Mouse (Mus musculus) liver, embryonic 14.5 days (tissue): ENCODE data around the gene Abhd17c. TPM values are rescaled to one million over a fixed set of nuclear protein-coding genes. Genes with fewer than 3 reads are reported as not detected.

Experiments
- ATAC-seq: fragments of 200-750 bp; cut with Nextera tagmentation; 2 replicates; pipeline ENCODE4 v1.8.0; 2017; ENCODE audit warnings: moderate number of reproducible peaks, mild to moderate bottlenecking, moderate library complexity; ENCODE audit not compliant: insufficient read depth
- DNase-seq, 3 experiments: peaks; one replicate each; pipeline ENCODE4 v3.0.0-alpha.2; 2012 to 2013; ENCODE audit warnings: low read depth in 3 of 3, low spot score in 3 of 3
- H3K27ac ChIP-seq: fragments of 300-500 bp; sonication (generic); 2 replicates; pipeline ENCODE4 v1.5.1; 2014; ENCODE audit warnings: moderate library complexity, mild to moderate bottlenecking, control low read depth, inconsistent platforms
- H3K27me3 ChIP-seq: fragments of 300-500 bp; sonication (generic); 2 replicates; pipeline ENCODE4 v1.6.1; 2014; ENCODE audit warnings: mild to moderate bottlenecking, low read length, moderate library complexity; ENCODE audit not compliant: control insufficient read depth, insufficient read depth
- H3K36me3 ChIP-seq: fragments of 300-500 bp; sonication (generic); replicated peaks from 2 replicates; pipeline ENCODE4 v1.6.1; 2014; ENCODE audit warnings: low read depth; ENCODE audit not compliant: control insufficient read depth, insufficient read depth
- H3K4me1 ChIP-seq, 2 experiments: fragments of 200-500 bp in 1 of 2; fragments of 300-500 bp in 1 of 2; sonication (generic) in 1 of 2; replicated peaks; 2 replicates each; pipeline ENCODE4 v1.6.1; 2012 to 2014; ENCODE audit warnings: antibody characterized with exemption in 1 of 2, inconsistent platforms in 1 of 2, low read length in 1 of 2; ENCODE audit not compliant: control insufficient read depth in 2 of 2, insufficient read depth in 2 of 2
- H3K4me2 ChIP-seq: fragments of 300-500 bp; sonication (generic); 2 replicates; pipeline ENCODE4 v1.6.1; 2014; ENCODE audit warnings: low read depth, mild to moderate bottlenecking, control low read depth, moderate library complexity
- H3K4me3 ChIP-seq, 2 experiments: fragments of 200-500 bp in 1 of 2; fragments of 300-500 bp in 1 of 2; sonication (generic) in 1 of 2; 2 replicates each; pipeline ENCODE4 v1.5.1; 2012 to 2014; ENCODE audit warnings: low read depth in 2 of 2, low read length in 2 of 2, mild to moderate bottlenecking in 2 of 2, control low read depth in 1 of 2, inconsistent platforms in 1 of 2, moderate library complexity in 1 of 2; ENCODE audit not compliant: insufficient read depth in 1 of 2
- H3K9ac ChIP-seq: fragments of 300-500 bp; sonication (generic); replicated peaks from 2 replicates; pipeline ENCODE4 v1.6.1; 2014; ENCODE audit warnings: mild to moderate bottlenecking, control low read depth, moderate library complexity
- H3K9me3 ChIP-seq: fragments of 300-500 bp; sonication (generic); 2 replicates; pipeline ENCODE4 v1.6.1; 2016; ENCODE audit warnings: low read length, mixed read lengths; ENCODE audit not compliant: control insufficient read depth
- CTCF ChIP-seq: IDR thresholded peaks from 2 replicates; pipeline ENCODE4 v1.5.1; 2016; ENCODE audit warnings: antibody characterized with exemption, low read depth, control low read depth
- EP300 ChIP-seq: IDR thresholded peaks from 2 replicates; pipeline ENCODE4 v1.6.1; 2016; ENCODE audit warnings: antibody characterized with exemption, low read depth
- WGBS: fragments of 180-500 bp; shearing (Covaris S2); extraction: QIAGEN DNeasy Blood & Tissue Kit; methylation state at CpG from one replicate; pipeline ENCODE4 v1.1.7; 2014; ENCODE audit not compliant: insufficient replicate concordance; 5-methylcytosine and 5-hydroxymethylcytosine counted together
- polyA plus RNA-seq, 2 experiments: library from polyadenylated mRNA; depleted of rRNA in 1 of 2; stranded (reverse) in 1 of 2; unstranded in 1 of 2; fragments of >200 nt; fragmentation: Nextera tagmentation in 1 of 2; extraction: Ambion mirVana in 1 of 2; gene quantifications; 2 replicates each; pipeline versions ENCODE4 v1.2.1 to v1.2.3; 2012 to 2014

The Abhd17c gene
- polyA plus RNA-seq, 2 experiments, result 13.0 to 15.1 TPM

DNA sequence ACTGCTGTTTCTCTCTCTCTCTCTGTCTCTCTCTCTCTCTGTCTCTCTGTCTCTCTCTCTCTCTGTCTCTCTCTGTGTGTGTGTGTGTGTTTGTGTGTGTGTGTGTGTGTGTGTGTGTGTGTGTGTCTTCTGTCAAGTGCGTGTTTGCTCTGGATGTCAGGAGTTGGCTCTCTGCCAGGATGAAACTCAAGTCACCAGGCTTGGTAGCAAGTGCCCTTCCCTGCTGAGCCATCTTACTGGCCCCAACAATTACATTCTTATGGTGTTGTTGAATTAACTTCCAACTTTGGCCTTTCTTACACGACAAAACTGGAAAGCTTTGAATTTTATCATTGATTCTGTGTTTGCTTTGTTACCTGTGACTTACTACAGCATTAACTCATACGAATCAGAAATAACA lies 13.6 kb upstream of the Abhd17c start:
- Histone ChIP-seq H3K9ac (no peak overlapping the region), H3K9me3 (no peaks in the 10 kb centered on the region), H3K27ac (no peak overlapping the region), H3K4me3 (no peak overlapping the region), H3K4me1 (peaks cover 0 to 6% of the 10 kb centered on the region in 2 experiments; a peak in 2 of 4 replicates), H3K36me3 (no peaks in the 10 kb centered on the region), H3K27me3 (no peaks in the 10 kb centered on the region), H3K4me2 (no peak overlapping the region)
- no peak for DNase-seq
- WGBS, result 40% methylated on average over 3 of the region's 3 CpGs
- TF ChIP-seq EP300 (no peak), CTCF (no peak)
- ATAC-seq, result no peak

DNA sequence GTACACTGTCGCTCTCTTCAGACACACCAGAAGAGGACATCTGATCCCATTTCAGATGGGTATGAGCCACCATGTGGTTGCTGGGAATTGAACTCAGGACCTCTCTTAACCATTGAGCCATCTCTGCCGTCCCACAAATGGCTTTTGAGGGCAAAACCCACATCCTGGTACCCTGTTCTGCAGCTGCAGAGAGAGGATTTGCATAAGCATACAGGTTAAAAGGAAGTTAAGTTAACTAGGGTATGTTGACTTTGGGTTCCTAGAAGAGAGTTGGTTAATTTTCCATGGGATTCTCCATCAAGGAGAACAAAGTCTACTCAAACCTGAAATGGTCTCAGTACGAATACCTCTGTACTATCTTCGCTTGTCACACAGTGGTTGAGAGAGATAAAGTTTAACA lies 13.2 kb upstream of the Abhd17c start:
- Histone ChIP-seq H3K27ac (no peak overlapping the region), H3K4me1 (peaks cover 0 to 6% of the 10 kb centered on the region in 2 experiments; a peak in 2 of 4 replicates), H3K4me2 (no peak overlapping the region), H3K9me3 (no peaks in the 10 kb centered on the region), H3K4me3 (no peak overlapping the region), H3K9ac (no peak overlapping the region), H3K36me3 (no peaks in the 10 kb centered on the region), H3K27me3 (no peaks in the 10 kb centered on the region)
- no peak for ATAC-seq
- WGBS, result 39% methylated on average over 4 of the region's 4 CpGs
- no peak for DNase-seq
- TF ChIP-seq EP300, result no peak
- TF ChIP-seq CTCF, result no peak

DNA sequence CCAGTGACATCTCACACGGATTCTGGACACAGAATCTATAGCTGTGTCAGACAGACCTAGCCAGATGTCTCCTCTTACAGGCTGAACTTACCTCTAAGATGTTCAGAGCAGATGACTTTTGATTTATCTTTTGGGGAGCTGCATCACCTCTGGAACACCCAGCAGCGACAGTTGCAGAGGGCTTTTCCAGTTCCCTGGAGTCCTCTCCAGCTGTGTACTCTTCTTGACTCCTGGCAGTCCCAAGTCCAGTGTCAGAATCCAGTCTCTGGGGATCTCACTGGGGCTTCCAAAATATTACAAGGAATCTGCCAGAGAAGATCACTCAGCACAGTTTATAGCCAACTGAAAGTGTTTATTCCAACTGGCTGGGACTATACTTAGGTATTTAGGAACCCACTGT lies 12.7 kb upstream of the Abhd17c start:
- Histone ChIP-seq H3K27me3 (no peaks in the 10 kb centered on the region), H3K9ac (no peak overlapping the region), H3K4me2 (no peak overlapping the region), H3K27ac (no peak overlapping the region), H3K36me3 (no peaks in the 10 kb centered on the region), H3K4me1 (peaks cover 0 to 6% of the 10 kb centered on the region in 2 experiments; a peak in 2 of 4 replicates), H3K4me3 (no peak overlapping the region), H3K9me3 (no peaks in the 10 kb centered on the region)
- TF ChIP-seq CTCF (no peak), EP300 (no peak)
- WGBS, result 42% methylated on average over 2 of the region's 2 CpGs
- DNase-seq, result no peak
- no peak for ATAC-seq

DNA sequence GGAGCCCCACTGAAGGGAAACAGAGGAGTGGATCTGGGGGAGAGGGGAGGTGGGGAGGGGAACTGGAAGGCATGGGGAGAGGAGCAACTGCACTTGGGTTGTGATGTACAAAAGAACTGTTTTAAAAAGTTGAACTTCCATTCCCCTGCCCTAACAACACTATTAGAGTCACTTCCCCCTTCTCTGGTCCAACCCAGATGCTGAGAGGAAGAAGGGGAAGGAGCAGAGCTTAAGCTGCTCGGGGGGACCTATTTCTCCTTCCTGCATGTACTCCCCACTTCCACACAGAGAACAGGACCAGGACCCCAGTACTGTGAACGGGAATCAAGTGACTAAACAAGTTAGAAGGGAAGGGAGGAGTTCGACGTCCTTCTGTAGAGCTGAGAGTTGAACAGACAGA lies 11.9 kb upstream of the Abhd17c start:
- ATAC-seq (no peak), DNase-seq (no peak)
- Histone ChIP-seq H3K4me1 (peaks cover 0 to 6% of the 10 kb centered on the region in 2 experiments; a peak in 2 of 4 replicates), H3K9me3 (no peaks in the 10 kb centered on the region), H3K4me3 (no peak overlapping the region), H3K27ac (no peak overlapping the region), H3K27me3 (no peaks in the 10 kb centered on the region), H3K4me2 (no peak overlapping the region), H3K36me3 (no peaks in the 10 kb centered on the region), H3K9ac (no peak overlapping the region)
- 37% methylated on average over 4 of the region's 4 CpGs for WGBS
- TF ChIP-seq CTCF (no peak), EP300 (no peak)

DNA sequence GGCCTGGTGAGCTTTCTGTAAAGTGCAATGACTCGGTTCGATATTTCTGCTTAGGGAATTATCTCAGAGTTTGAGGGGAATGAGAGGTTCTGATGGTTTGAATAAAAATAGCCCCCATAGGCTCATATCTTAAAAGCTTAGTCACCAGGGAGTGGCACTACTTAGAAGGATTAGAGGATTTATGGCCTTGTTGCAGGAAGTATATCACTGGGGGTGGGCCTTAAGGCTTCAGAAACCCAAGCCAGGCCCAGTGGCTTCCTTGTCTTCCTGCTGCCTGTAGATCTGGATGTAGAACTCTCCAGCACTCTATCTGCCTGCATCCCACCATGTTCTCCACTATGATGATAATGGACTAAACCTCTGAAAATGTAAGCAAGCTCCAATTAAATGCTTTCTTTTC lies 7.7 kb upstream of the Abhd17c start:
- DNase-seq (no peak), ATAC-seq (no peak)
- no peak overlapping the region for H3K4me3 ChIP-seq
- no peaks in the 10 kb centered on the region for H3K9me3 ChIP-seq
- no peak overlapping the region for H3K4me2 ChIP-seq
- H3K36me3 ChIP-seq, result no peaks in the 10 kb centered on the region
- TF ChIP-seq CTCF (no peak), EP300 (no peak)
- H3K4me1 ChIP-seq, result no peaks in the 10 kb centered on the region
- H3K27ac ChIP-seq, result no peak overlapping the region
- no peak overlapping the region for H3K9ac ChIP-seq
- no peaks in the 10 kb centered on the region for H3K27me3 ChIP-seq
- 51% methylated on average over 2 of the region's 2 CpGs for WGBS
